Mouse (Mus musculus) neural tube, embryonic 11.5 days (tissue): ENCODE results near the gene Casp6. TPM values are rescaled to one million over a fixed set of nuclear protein-coding genes. Genes with fewer than 3 reads are reported as not detected.

Source experiments
- ATAC-seq: fragments of 200-750 bp; cut with Nextera tagmentation; 2 replicates; pipeline ENCODE4 v1.8.0; 2017; ENCODE audit warnings: moderate number of reproducible peaks, mild to moderate bottlenecking, moderate TSS enrichment, moderate library complexity; ENCODE audit not compliant: insufficient read depth, low FRiP score, low TSS enrichment
- DNase-seq: peaks from one replicate; pipeline ENCODE4 v3.0.0-alpha.2; 2015; ENCODE audit warnings: low spot score
- H3K27ac ChIP-seq: fragments of 300-500 bp; sonication (generic); 2 replicates; pipeline ENCODE4 v1.5.1; 2014; ENCODE audit warnings: low read depth, mild to moderate bottlenecking, low read length
- H3K27me3 ChIP-seq: fragments of 300-500 bp; sonication (generic); 2 replicates; pipeline ENCODE4 v1.6.1; 2014; ENCODE audit warnings: mild to moderate bottlenecking, low read length, mixed read lengths; ENCODE audit not compliant: control insufficient read depth, insufficient read depth
- H3K36me3 ChIP-seq: fragments of 300-500 bp; sonication (generic); 2 replicates; pipeline ENCODE4 v1.6.1; 2014; ENCODE audit warnings: mild to moderate bottlenecking, low read length, moderate library complexity, mixed read lengths; ENCODE audit not compliant: control insufficient read depth, insufficient read depth
- H3K4me1 ChIP-seq: fragments of 300-500 bp; sonication (generic); 2 replicates; pipeline ENCODE4 v1.6.1; 2014; ENCODE audit warnings: low read length, mixed read lengths; ENCODE audit not compliant: control insufficient read depth, insufficient read depth
- H3K4me2 ChIP-seq: fragments of 300-500 bp; sonication (generic); 2 replicates; pipeline ENCODE4 v1.6.1; 2014; ENCODE audit warnings: low read depth, mild to moderate bottlenecking, moderate library complexity
- H3K4me3 ChIP-seq: fragments of 300-500 bp; sonication (generic); 2 replicates; pipeline ENCODE4 v1.5.1; 2014; ENCODE audit warnings: low read depth, low read length
- H3K9ac ChIP-seq: fragments of 300-500 bp; sonication (generic); 2 replicates; pipeline ENCODE4 v1.6.1; 2014; ENCODE audit warnings: mild to moderate bottlenecking, low read length
- H3K9me3 ChIP-seq: fragments of 300-500 bp; sonication (generic); 2 replicates; pipeline ENCODE4 v1.6.1; 2016; ENCODE audit warnings: low read length; ENCODE audit not compliant: control insufficient read depth
- WGBS: fragments of 180-500 bp; shearing (Covaris S2); extraction: QIAGEN DNeasy Blood & Tissue Kit; methylation state at CpG from one replicate; pipeline ENCODE4 v1.1.7; 2014; 5-methylcytosine and 5-hydroxymethylcytosine counted together
- polyA plus RNA-seq: library from polyadenylated mRNA; unstranded; fragments of >200 nt; fragmentation: Nextera tagmentation; extraction: Ambion mirVana; gene quantifications from 2 replicates; pipeline ENCODE4 v1.2.1, GENCODE M21; 2014

Gene Casp6
- polyA plus RNA-seq, 1 experiment from 2014 or later = 60.4 TPM

- H3K9me3 ChIP-seq = no peaks in the 10 kb centered on the region
- H3K27ac ChIP-seq = no peak overlapping the region
- no peak overlapping the region for H3K4me3 ChIP-seq
- no peak overlapping the region for H3K9ac ChIP-seq
- H3K4me2 ChIP-seq = no peak overlapping the region
- no peak for DNase-seq
- H3K4me1 ChIP-seq = no peaks in the 10 kb centered on the region
- no peaks in the 10 kb centered on the region for H3K36me3 ChIP-seq
- no peaks in the 10 kb centered on the region for H3K27me3 ChIP-seq
- ATAC-seq = no peak
- 51% methylated on average over 9 of the region's 9 CpGs for WGBS
Observed at GRCm38 (mm10) chr3:129936561-129936960, 35.3 kb downstream of the Casp6 start.

- Histone ChIP-seq H3K27me3 (no peaks in the 10 kb centered on the region), H3K9me3 (no peaks in the 10 kb centered on the region), H3K27ac (no peak overlapping the region), H3K4me2 (no peak overlapping the region), H3K4me1 (no peaks in the 10 kb centered on the region), H3K36me3 (no peaks in the 10 kb centered on the region), H3K9ac (no peak overlapping the region; the same call in 1 of the 2 replicates), H3K4me3 (no peak overlapping the region)
- WGBS = 50% methylated on average over 3 of the region's 3 CpGs
- ATAC-seq (no peak), DNase-seq (no peak)
Observed at GRCm38 (mm10) chr3:129937848-129938247, 36.6 kb downstream of the Casp6 start.

- Histone ChIP-seq H3K9ac (no peak overlapping the region), H3K4me1 (no peaks in the 10 kb centered on the region), H3K27me3 (no peaks in the 10 kb centered on the region), H3K4me2 (no peak overlapping the region), H3K36me3 (no peaks in the 10 kb centered on the region), H3K27ac (no peak overlapping the region), H3K9me3 (no peaks in the 10 kb centered on the region), H3K4me3 (no peak overlapping the region)
- ATAC-seq = no peak
- DNase-seq = no peak
- WGBS = 65% methylated on average over 7 of the region's 7 CpGs
Observed at GRCm38 (mm10) chr3:129939058-129939457, 37.8 kb downstream of the Casp6 start.

- no peak overlapping the region for H3K4me3 ChIP-seq
- no peak overlapping the region for H3K27ac ChIP-seq
- no peak overlapping the region for H3K4me2 ChIP-seq
- no peak for DNase-seq
- no peaks in the 10 kb centered on the region for H3K36me3 ChIP-seq
- WGBS = 93% methylated on average over 2 of the region's 2 CpGs
- H3K9me3 ChIP-seq = no peaks in the 10 kb centered on the region
- H3K27me3 ChIP-seq = no peaks in the 10 kb centered on the region
- no peaks in the 10 kb centered on the region for H3K4me1 ChIP-seq
- no peak for ATAC-seq
- H3K9ac ChIP-seq = no peak overlapping the region
Observed at GRCm38 (mm10) chr3:129940780-129941179, 39.6 kb downstream of the Casp6 start.

GRCm38 (mm10) chr3:129941291-129941690 lies 40.1 kb downstream of the Casp6 start:
- Histone ChIP-seq H3K4me2 (no peak overlapping the region), H3K4me3 (no peak overlapping the region), H3K36me3 (no peaks in the 10 kb centered on the region), H3K27ac (no peak overlapping the region), H3K4me1 (no peaks in the 10 kb centered on the region), H3K9ac (no peak overlapping the region), H3K27me3 (no peaks in the 10 kb centered on the region), H3K9me3 (no peaks in the 10 kb centered on the region)
- DNase-seq = no peak
- WGBS = 92% methylated on average over 1 of the region's 1 CpGs
- no peak for ATAC-seq

- ATAC-seq = no peak
- no peaks in the 10 kb centered on the region for H3K27me3 ChIP-seq
- no peak for DNase-seq
- no peak overlapping the region for H3K27ac ChIP-seq
- H3K4me2 ChIP-seq = no peak overlapping the region
- no peak overlapping the region for H3K4me3 ChIP-seq
- H3K36me3 ChIP-seq = no peaks in the 10 kb centered on the region
- H3K9me3 ChIP-seq = no peaks in the 10 kb centered on the region
- no peak overlapping the region for H3K9ac ChIP-seq
- 77% methylated on average over 4 of the region's 4 CpGs for WGBS
- no peaks in the 10 kb centered on the region for H3K4me1 ChIP-seq
Observed at GRCm38 (mm10) chr3:129943813-129944212, 42.6 kb downstream of the Casp6 start.

- Histone ChIP-seq H3K4me3 (no peak overlapping the region), H3K9ac (no peak overlapping the region), H3K36me3 (no peaks in the 10 kb centered on the region), H3K9me3 (no peaks in the 10 kb centered on the region), H3K27ac (no peak overlapping the region), H3K4me1 (no peaks in the 10 kb centered on the region), H3K27me3 (no peaks in the 10 kb centered on the region), H3K4me2 (no peak overlapping the region)
- no peak for DNase-seq
- WGBS = 78% methylated on average over 5 of the region's 5 CpGs
- ATAC-seq = no peak
Observed at GRCm38 (mm10) chr3:129946217-129946914, 45.1 kb downstream of the Casp6 start.

- Histone ChIP-seq H3K4me3 (no peak overlapping the region), H3K36me3 (no peaks in the 10 kb centered on the region), H3K9ac (no peak overlapping the region), H3K9me3 (no peaks in the 10 kb centered on the region), H3K27me3 (no peaks in the 10 kb centered on the region), H3K27ac (no peak overlapping the region), H3K4me2 (no peak overlapping the region), H3K4me1 (no peaks in the 10 kb centered on the region)
- WGBS = 94% methylated on average over 5 of the region's 5 CpGs
- ATAC-seq (no peak), DNase-seq (no peak)
Observed at GRCm38 (mm10) chr3:129948359-129948758, 47.1 kb downstream of the Casp6 start.

GRCm38 (mm10) chr3:129949158-129949773 lies 48.0 kb downstream of the Casp6 start:
- no peak for DNase-seq
- Histone ChIP-seq H3K4me2 (no peak overlapping the region), H3K27me3 (no peaks in the 10 kb centered on the region), H3K36me3 (no peaks in the 10 kb centered on the region), H3K9ac (no peak overlapping the region), H3K4me1 (no peaks in the 10 kb centered on the region), H3K27ac (no peak overlapping the region), H3K4me3 (no peak overlapping the region), H3K9me3 (no peaks in the 10 kb centered on the region)
- WGBS = 85% methylated on average over 5 of the region's 5 CpGs
- ATAC-seq = no peak
